Mouse (Mus musculus) liver, embryonic 11.5 days (tissue): ENCODE results near the gene Rab42. TPM values are rescaled to one million over a fixed set of nuclear protein-coding genes. Genes with fewer than 3 reads are reported as not detected.
A peak's percentile ranks its signal among the peaks of the same experiment; 100 is the strongest.

Experiments used
- ATAC-seq: fragments of 200-750 bp; cut with Nextera tagmentation; replicated peaks from 2 replicates; pipeline ENCODE4 v1.8.0; 2017; ENCODE audit warnings: moderate number of reproducible peaks, mild to moderate bottlenecking, moderate TSS enrichment, moderate library complexity; ENCODE audit not compliant: low FRiP score
- DNase-seq: peaks from one replicate; pipeline ENCODE4 v3.0.0-alpha.2; 2017; ENCODE audit warnings: low spot score
- H3K27ac ChIP-seq: fragments of 300-500 bp; sonication (generic); 2 replicates; pipeline ENCODE4 v1.5.1; 2014; ENCODE audit warnings: mild to moderate bottlenecking, low read depth, low read length, control low read depth
- H3K27me3 ChIP-seq: fragments of 300-500 bp; sonication (generic); replicated peaks from 2 replicates; pipeline ENCODE4 v1.6.1; 2014; ENCODE audit warnings: low read length, mixed read lengths; ENCODE audit not compliant: control insufficient read depth, insufficient read depth
- H3K36me3 ChIP-seq: fragments of 300-500 bp; sonication (generic); 2 replicates; pipeline ENCODE4 v1.6.1; 2014; ENCODE audit warnings: mild to moderate bottlenecking, low read length, moderate library complexity, mixed read lengths; ENCODE audit not compliant: control insufficient read depth, insufficient read depth
- H3K4me1 ChIP-seq: fragments of 300-500 bp; sonication (generic); replicated peaks from 2 replicates; pipeline ENCODE4 v1.6.1; 2014; ENCODE audit warnings: low read length, mixed read lengths; ENCODE audit not compliant: control insufficient read depth, insufficient read depth
- H3K4me2 ChIP-seq: fragments of 300-500 bp; sonication (generic); 2 replicates; pipeline ENCODE4 v1.6.1; 2014; ENCODE audit warnings: mild to moderate bottlenecking, control low read depth, moderate library complexity
- H3K4me3 ChIP-seq: fragments of 300-500 bp; sonication (generic); 2 replicates; pipeline ENCODE4 v1.5.1; 2014; ENCODE audit warnings: low read depth, low read length, control low read depth
- H3K9ac ChIP-seq: fragments of 300-500 bp; sonication (generic); 2 replicates; pipeline ENCODE4 v1.6.1; 2014; ENCODE audit warnings: low read depth, low read length, control low read depth
- H3K9me3 ChIP-seq: fragments of 300-500 bp; sonication (generic); 2 replicates; pipeline ENCODE4 v1.6.1; 2016; ENCODE audit warnings: low read length, inconsistent platforms, mixed read lengths; ENCODE audit not compliant: control insufficient read depth
- WGBS: fragments of 180-500 bp; shearing (Covaris S2); extraction: QIAGEN DNeasy Blood & Tissue Kit; methylation state at CpG from one replicate; pipeline ENCODE4 v1.1.7; 2014; 5-methylcytosine and 5-hydroxymethylcytosine counted together
- polyA plus RNA-seq: library from polyadenylated mRNA; unstranded; fragments of >200 nt; fragmentation: Nextera tagmentation; extraction: Ambion mirVana; gene quantifications from 2 replicates; pipeline ENCODE4 v1.2.1, GENCODE M21; 2014

The Rab42 gene
- polyA plus RNA-seq, 1 experiment from 2014 or later, result 1.5 TPM

DNA sequence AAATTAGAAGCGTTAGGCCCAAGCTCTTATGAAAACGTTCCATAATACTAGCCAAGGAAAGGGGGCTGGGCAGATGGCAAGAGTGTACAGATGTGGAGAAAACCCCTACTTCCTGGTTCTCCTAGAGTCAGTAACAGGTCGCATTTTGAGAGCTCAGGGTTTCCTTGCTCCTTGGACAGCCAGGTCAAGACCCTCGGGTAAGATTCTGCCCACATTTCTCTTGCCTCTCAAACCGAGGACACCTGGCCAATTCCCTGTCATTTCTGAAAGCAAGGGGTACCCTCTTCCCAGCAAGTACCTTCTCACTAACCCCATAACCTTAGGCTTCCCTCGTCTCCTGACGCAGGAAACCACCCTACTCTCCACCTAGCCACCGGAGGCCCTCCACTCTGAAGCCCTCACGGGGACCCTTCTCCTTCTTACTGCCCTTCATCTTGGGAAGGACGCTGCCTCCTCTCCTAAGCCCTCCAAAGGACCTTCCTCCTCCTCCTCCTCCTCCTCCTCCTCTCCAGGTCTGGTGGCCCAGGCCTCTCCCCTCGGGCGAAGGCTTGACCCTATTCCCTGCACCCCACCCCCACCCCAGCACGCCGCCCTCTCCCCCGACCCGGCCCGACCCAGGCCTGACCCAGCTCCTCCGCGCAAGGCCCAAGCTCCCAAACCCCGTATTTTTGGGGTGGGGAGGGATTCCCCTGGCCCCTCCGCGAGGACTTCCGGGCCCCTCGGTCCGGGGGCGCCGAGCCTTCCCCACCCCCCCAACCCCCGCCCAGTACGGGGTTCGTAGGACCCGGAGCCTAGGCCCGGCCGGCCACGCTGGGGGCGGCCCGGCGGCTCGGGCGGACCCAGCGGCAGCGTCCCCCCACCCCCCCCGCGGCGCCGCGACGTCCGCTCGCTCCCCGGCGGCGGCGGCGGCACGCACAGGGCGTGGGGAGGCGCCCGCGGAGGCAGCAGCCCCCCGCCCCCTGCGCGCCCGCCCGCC is 42.5 kb downstream of the Rab42 start:
- no peaks in the 10 kb centered on the region for H3K27me3 ChIP-seq
- no peaks in the 10 kb centered on the region for H3K36me3 ChIP-seq
- H3K9ac ChIP-seq, result peak overlapping the region; percentile 93
- 4% methylated on average over 28 of the region's 64 CpGs for WGBS
- H3K4me1 ChIP-seq, result peaks cover 12% of the 10 kb centered on the region
- peak; percentile 70 for DNase-seq
- peak overlapping the region; percentile 86 for H3K4me2 ChIP-seq
- no peaks in the 10 kb centered on the region for H3K9me3 ChIP-seq
- peak overlapping the region; percentile 96 for H3K27ac ChIP-seq
- ATAC-seq, result peak; percentile 78
- peak overlapping the region; percentile 86 for H3K4me3 ChIP-seq

DNA sequence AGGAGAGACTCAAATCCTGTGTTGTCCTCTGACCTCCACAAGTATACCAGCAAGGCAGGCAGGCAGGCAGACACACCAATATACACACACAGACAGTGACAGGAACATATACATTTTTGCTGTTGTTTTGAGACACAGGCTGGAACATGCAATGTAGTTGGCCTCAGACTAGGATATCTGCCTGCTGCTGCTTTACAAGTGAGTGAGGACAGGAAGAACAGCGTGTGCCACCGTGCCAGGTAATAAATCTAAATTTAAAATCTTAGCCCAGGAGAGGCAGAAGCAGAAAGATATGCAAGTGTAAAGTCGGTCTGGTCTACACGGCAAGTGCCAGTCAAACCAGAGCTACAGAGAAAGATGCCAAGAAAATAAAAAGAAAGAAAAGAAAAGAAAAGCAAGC is 43.9 kb downstream of the Rab42 start:
- 78% methylated on average over 4 of the region's 4 CpGs for WGBS
- H3K27ac ChIP-seq, result no peak overlapping the region
- H3K4me3 ChIP-seq, result no peak overlapping the region
- H3K9me3 ChIP-seq, result no peaks in the 10 kb centered on the region
- no peak overlapping the region for H3K9ac ChIP-seq
- H3K27me3 ChIP-seq, result no peaks in the 10 kb centered on the region
- no peaks in the 10 kb centered on the region for H3K36me3 ChIP-seq
- no peak for ATAC-seq
- no peak for DNase-seq
- peaks cover 14% of the 10 kb centered on the region for H3K4me1 ChIP-seq
- no peak overlapping the region for H3K4me2 ChIP-seq

DNA sequence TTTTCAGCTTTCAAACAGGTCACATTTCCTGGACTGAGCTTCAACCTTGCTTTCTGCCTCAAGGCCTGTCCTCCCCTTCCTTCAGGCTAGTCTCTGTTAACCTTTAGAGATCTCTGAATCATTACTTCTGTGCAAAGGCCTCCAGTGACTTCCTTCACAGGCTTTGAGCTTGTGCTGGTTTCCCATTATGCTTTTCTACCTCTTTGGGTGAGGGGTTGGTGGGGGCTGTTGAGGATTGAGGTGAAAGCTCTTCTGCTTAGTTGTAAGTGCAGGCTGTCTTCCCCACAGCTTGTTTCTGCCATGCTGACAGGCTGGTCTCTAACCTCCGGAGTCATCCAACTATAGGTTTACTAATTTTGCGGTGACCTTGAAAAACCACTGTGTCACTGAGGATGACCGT is 46.8 kb downstream of the Rab42 start:
- no peaks in the 10 kb centered on the region for H3K9me3 ChIP-seq
- H3K36me3 ChIP-seq, result peaks cover 5% of the 10 kb centered on the region; the same call in 1 of the 2 replicates
- ATAC-seq, result no peak
- no peak overlapping the region for H3K27ac ChIP-seq
- H3K4me3 ChIP-seq, result no peak overlapping the region
- WGBS, result 92% methylated on average over 3 of the region's 3 CpGs
- H3K27me3 ChIP-seq, result no peaks in the 10 kb centered on the region
- peaks cover 5% of the 10 kb centered on the region for H3K4me1 ChIP-seq
- no peak overlapping the region for H3K9ac ChIP-seq
- DNase-seq, result no peak
- no peak overlapping the region for H3K4me2 ChIP-seq

DNA sequence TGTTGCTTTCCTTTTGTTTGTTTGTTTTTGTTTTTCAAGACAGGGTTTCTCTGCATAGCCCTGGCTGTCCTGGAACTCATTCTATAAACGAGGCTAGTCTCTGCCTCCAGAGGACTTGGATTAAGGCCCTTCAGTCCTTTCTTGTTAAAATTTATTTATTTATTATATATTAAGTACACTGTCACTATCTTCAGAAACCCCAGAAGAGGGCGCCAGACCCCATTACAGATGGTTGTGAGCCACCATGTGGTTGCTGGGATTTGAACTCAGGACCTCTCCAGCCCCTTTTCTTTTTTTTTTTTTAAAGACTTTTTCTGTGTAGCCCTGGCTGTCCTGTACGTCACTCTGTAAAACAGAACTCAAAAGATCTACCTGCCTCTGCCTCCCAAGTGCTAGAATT is 48.2 kb downstream of the Rab42 start:
- no peak overlapping the region for H3K27ac ChIP-seq
- 67% methylated on average over 3 of the region's 3 CpGs for WGBS
- no peak for ATAC-seq

DNA sequence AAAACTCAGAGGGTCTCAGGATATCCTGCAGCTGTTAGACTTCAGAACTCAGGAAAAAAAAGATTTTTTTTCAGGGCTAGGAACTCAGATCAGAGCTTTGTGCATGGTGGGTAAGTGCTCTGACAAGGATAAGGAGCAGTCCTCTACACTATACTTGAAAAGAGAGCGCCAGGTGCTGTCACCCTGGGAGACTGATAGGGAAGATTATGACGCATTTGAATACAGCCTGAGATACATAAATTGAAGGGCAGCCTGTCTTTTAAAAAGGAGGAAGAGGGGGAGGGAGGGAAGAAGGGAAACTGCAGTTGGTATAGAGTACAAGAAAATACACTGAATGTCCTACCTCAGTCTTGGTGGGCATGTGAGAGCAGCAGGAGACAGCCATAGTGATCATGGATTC is 49.6 kb downstream of the Rab42 start:
- Histone ChIP-seq H3K9me3 (no peaks in the 10 kb centered on the region), H3K4me1 (peaks cover 2% of the 10 kb centered on the region; the same call in 1 of the 2 replicates), H3K4me3 (no peak overlapping the region), H3K27ac (no peak overlapping the region), H3K9ac (no peak overlapping the region), H3K36me3 (peaks cover 8% of the 10 kb centered on the region; the same call in 1 of the 2 replicates), H3K4me2 (no peak overlapping the region), H3K27me3 (no peaks in the 10 kb centered on the region)
- ATAC-seq, result peak; percentile 43; the same call in 1 of the 2 replicates
- 67% methylated on average over 2 of the region's 2 CpGs for WGBS
- DNase-seq, result no peak

More for the DNA sequence above, 48.2 kb downstream of the Rab42 start:
- no peak for DNase-seq
- Histone ChIP-seq H3K4me2 (no peak overlapping the region), H3K27me3 (no peaks in the 10 kb centered on the region), H3K36me3 (peaks cover 7% of the 10 kb centered on the region; the same call in 1 of the 2 replicates), H3K9ac (no peak overlapping the region), H3K9me3 (no peaks in the 10 kb centered on the region), H3K4me1 (peaks cover 4% of the 10 kb centered on the region), H3K4me3 (no peak overlapping the region)

DNA sequence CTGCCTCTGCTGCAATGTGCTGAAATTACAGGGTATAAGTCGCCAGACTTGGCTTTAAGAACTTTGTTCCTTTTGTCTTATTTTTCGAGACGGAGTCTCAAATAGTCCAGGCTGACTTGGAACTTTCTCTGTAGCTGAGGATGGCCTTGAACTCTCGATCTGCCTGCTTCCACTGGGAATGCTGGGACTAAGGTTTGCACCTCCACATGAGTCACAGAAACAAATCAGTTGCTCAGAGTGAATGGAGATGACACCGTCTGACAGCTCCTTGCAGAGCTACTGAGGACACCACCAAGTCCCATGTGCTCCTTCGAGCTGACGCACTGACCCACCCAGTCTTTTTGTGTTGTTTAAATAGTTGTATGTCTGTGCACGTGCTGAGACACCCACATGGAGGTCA is 50.1 kb downstream of the Rab42 start:
- ATAC-seq (no peak), DNase-seq (no peak)
- no peaks in the 10 kb centered on the region for H3K9me3 ChIP-seq
- H3K4me1 ChIP-seq, result peaks cover 4% of the 10 kb centered on the region; the same call in 1 of the 2 replicates
- no peak overlapping the region for H3K4me3 ChIP-seq
- no peak overlapping the region for H3K9ac ChIP-seq
- no peak overlapping the region for H3K27ac ChIP-seq
- peaks cover 10% of the 10 kb centered on the region; the same call in 1 of the 2 replicates for H3K36me3 ChIP-seq
- WGBS, result 88% methylated on average over 8 of the region's 8 CpGs
- H3K4me2 ChIP-seq, result no peak overlapping the region
- H3K27me3 ChIP-seq, result no peaks in the 10 kb centered on the region

Other genes starting within 250 kb of the Rab42 start
- 0.10 and 0.11 TPM in 2 replicates for gene Gm10300, start 228.7 kb downstream of the Rab42 start, polyA plus RNA-seq
- 108 and 116 TPM in 2 replicates for gene Epb41, start 228.1 kb downstream of the Rab42 start, polyA plus RNA-seq
- gene Oprd1, start 158.9 kb downstream of the Rab42 start, polyA plus RNA-seq, result 0.45 and 0.56 TPM in 2 replicates
- 82.6 and 87.3 TPM in 2 replicates for gene Ythdf2, start 91.1 kb downstream of the Rab42 start, polyA plus RNA-seq
- gene Gmeb1, start 41.8 kb downstream of the Rab42 start, polyA plus RNA-seq, result 25.4 and 26.8 TPM in 2 replicates
- gene Taf12, start 29.0 kb downstream of the Rab42 start, polyA plus RNA-seq, result 80.2 and 83.8 TPM in 2 replicates
- gene Trnau1ap, start 26.2 kb upstream of the Rab42 start, polyA plus RNA-seq, result 80.1 and 89.3 TPM in 2 replicates
- gene Rcc1, start 50.2 kb upstream of the Rab42 start, polyA plus RNA-seq, result 99.8 and 105 TPM in 2 replicates
- gene Phactr4, start 119.1 kb upstream of the Rab42 start, polyA plus RNA-seq, result 30.9 and 32.4 TPM in 2 replicates
- 24.6 and 24.7 TPM in 2 replicates for gene Med18, start 160.5 kb upstream of the Rab42 start, polyA plus RNA-seq
- 10.2 and 10.5 TPM in 2 replicates for gene Sesn2, start 207.1 kb upstream of the Rab42 start, polyA plus RNA-seq
- gene Atpif1, start 230.3 kb upstream of the Rab42 start, polyA plus RNA-seq, result 1,813 and 1,952 TPM in 2 replicates
- gene Dnajc8, start 232.2 kb upstream of the Rab42 start, polyA plus RNA-seq, result 241 and 245 TPM in 2 replicates